Mouse (Mus musculus): Measurements from ENCODE around the gene Iqsec2.

Iqsec2 gene

GRCm38 (mm10) chrX:152143941-152144741 lies at the start of gene Iqsec2:
Gene Iqsec2 (plus strand): TSS chrX:152144268.
- DNase-seq (ENCODE audit: low spot score in 2 of 2) = peak in 1 of 2 experiments; percentile 12

DNA sequence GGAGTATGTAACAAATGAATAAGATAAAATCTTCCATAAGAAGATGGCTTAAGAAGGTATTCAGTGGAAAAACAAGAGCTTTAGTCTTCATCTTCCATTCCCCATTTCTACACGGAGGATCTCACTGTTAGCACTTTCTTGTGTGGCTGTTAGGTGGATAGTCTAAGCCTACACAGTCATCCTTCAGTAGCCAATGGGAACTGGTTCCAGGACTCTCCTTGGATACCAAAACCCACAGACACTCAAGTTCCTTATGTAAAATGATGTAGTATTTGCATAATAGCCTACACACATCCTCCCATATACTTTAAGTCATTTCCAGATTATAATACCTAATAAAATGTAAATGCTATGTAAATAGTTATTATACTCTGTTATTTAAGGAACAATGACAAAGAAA lies 46.5 kb upstream of the Iqsec2 start:
- DNase-seq (ENCODE audit: low spot score in 2 of 2) = no peak

- DNase-seq (ENCODE audit: low spot score in 2 of 2) = no peak
These were observed 22.4 kb upstream of the Iqsec2 start for GRCm38 (mm10) chrX:152121687-152122086.

- no peak for DNase-seq (ENCODE audit: low spot score in 2 of 2)
These were observed 13.3 kb upstream of the Iqsec2 start for GRCm38 (mm10) chrX:152130777-152131176.

DNA sequence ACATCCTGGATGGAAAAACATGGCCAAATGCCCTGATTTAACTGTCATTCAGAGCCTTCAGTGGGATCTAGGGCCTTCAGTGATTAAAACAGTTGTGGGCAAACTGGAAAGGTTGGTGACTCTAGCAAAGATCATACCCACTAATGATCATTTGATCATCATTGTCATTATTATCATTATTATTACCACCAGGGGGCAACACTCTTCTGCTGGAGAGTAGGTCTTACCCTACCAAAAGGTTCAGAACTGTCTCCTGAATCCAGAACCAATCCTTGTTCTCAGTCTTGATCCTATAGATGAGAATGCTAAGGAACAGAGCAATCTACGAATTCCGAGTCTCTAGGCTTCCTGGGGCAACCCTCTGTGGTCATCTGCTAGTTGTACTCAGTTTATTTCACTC lies 12.0 kb upstream of the Iqsec2 start:
- DNase-seq (ENCODE audit: low spot score in 2 of 2) = no peak

DNA sequence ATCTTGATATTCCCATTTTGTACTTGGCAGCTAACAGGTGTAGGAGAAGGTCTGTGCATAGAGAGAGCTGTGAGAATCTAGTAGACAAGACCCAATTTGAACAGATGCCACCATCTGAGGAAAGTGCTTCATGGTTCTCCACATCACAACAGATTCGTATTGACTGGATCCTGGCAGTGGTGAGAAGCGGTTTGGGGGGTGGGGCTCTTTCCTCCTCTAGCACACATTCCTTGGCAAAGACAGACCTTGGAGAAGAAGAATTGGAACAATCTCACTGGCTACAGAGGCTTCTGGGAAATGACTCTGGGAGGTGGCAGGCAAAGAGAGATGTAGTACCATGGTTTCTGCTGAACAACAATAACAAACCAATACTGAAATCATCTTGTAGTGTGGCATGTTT lies 8.9 kb upstream of the Iqsec2 start:
- DNase-seq (ENCODE audit: low spot score in 2 of 2) = no peak

DNA sequence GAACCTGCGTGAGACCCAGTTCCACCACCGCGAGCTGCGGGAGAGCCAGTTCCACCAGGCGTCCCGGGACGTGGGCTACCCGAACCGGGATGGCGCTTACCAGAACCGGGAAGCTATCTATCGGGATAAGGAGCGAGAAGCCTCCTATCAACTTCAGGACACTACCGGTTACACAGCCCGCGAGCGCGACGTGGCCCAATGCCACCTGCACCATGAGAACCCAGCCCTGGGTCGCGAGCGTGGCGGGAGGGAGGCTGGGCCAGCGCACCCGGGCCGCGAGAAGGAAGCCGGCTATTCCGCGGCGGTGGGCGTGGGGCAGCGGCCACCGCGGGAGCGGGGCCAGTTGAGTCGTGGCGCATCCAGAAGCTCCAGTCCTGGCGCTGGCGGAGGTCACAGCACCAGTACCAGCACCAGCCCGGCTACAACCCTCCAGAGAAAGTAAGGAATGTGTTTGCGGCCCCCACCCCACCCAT lies 710 bp downstream of the Iqsec2 start:
- DNase-seq (ENCODE audit: low spot score in 2 of 2) = no peak

- no peak for DNase-seq (ENCODE audit: low spot score in 2 of 2)
These were observed 2.1 kb downstream of the Iqsec2 start for GRCm38 (mm10) chrX:152146150-152146549.

DNA sequence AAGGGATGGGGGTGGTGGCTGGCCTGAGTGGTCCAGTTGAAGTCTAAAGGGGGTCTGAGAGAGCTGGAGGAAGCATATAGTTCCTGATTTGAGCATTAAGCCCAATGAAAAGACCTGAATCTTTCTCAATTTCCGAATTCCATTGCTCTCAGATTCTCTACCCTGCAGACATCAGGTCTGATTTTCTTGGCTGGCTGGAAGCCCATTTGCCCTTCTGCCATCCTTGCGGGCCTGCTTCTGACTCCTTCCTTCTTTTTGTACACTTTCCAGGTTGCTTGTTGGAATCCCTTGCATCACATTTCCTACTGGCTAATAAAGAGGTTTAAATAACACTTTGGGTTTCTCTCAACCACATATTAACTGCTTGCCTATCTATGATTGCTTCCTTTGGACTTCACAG lies 2.6 kb downstream of the Iqsec2 start:
- no peak for DNase-seq (ENCODE audit: low spot score in 2 of 2)

- peak in 1 of 2 experiments; percentile 56 for DNase-seq (ENCODE audit: low spot score in 2 of 2)
These were observed 3.5 kb downstream of the Iqsec2 start for GRCm38 (mm10) chrX:152147451-152148116.

DNA sequence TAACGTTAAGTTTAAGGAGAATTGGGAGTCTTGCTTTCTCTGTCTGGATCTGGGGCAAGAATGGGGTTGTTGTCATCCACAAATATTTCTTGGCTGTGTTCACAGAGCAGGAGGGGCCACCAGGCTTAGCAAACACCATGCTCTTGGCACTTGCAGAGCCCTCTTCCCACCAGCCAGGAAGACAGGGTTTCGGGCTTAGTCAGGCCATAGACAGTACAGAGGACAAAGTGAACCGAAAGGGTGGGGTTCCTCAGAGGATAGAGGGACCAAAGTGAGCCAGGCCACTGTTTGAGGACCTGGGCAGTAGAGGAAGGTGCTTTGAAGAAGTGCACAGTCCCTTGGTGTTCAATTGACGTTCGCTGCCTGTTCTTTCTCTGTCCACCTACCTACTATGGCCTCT lies 4.6 kb downstream of the Iqsec2 start:
- DNase-seq (ENCODE audit: low spot score in 2 of 2) = no peak

DNA sequence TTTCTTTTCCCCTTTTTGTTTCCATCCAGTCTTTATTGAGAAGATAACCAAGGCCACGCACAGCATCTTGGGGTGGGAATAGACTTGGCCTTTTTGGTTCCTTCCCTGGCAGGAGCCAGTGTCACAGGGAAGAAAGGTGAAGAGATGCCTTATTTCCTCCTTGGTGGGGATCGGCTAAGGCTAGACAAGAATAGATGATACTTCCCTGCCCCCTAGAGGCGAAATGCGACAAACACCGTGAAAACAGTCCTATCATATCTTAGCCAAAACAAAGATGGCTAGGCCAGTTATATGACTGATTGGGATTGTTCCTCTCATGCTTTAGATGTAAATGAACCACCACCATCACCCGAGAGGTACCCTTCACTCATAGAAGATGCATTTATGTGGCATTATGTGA lies 7.6 kb downstream of the Iqsec2 start:
- DNase-seq (ENCODE audit: low spot score in 2 of 2) = peak in 1 of 2 experiments; percentile 61

DNA sequence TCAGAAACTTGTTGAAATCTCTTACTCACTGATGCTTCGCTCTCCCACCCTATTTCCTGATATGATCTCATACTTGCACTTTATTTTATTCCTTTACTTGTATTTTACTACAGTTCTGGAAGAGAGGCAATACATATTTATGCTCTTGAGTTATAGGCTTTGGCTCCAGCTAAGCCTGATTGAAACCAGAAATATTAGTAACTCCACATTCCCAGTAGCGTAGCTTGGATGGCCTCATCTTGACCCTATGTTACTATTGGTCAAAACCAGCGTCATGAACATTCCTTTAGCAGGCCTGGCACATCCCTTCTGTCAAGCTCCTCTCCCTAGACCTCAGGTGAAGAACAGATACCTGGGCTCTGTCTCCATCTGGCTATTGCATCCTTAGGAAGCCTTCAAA lies 14.2 kb downstream of the Iqsec2 start:
- DNase-seq (ENCODE audit: low spot score in 2 of 2) = no peak

GRCm38 (mm10) chrX:152161404-152161803 lies 17.3 kb downstream of the Iqsec2 start:
- DNase-seq (ENCODE audit: low spot score in 2 of 2) = no peak

DNA sequence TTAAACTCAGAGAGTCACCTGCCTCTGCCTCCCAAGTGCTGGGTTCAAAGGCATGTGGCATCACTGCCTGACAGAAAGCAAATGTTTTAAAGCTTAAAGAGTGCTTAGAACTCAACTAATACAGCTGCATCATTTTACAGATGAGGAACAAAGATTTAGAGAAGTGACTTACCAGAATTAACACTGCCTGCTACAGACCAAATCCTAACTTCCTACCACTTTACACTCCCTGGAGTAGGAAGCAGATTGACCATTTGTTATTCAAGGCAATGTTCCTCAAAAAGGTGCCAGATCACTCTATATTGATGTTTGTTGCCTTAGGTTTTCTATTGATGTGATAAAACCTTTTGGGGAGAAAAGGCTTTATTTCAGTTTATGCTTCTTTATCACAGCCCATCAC lies 20.0 kb downstream of the Iqsec2 start:
- no peak for DNase-seq (ENCODE audit: low spot score in 2 of 2)

DNA sequence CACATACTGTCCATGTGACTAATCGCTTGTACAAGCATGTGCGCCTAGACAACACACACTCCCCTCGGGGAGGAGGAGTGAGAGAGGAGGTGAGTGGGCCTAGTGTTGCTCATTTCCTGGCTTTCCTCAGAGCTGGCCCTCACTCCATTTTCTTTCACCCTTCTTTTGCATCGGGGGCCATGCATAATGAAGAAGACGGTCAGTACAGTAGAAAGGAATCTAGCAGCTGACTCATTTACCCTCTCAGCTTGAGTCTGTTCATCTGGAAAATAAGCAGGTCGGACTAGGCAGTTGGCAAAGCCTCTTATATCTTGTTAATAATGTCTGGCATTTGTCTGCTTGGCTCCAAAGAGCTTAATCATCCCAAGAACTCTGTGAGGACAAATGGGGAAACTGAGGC lies 22.1 kb downstream of the Iqsec2 start:
- no peak for DNase-seq (ENCODE audit: low spot score in 2 of 2)

DNA sequence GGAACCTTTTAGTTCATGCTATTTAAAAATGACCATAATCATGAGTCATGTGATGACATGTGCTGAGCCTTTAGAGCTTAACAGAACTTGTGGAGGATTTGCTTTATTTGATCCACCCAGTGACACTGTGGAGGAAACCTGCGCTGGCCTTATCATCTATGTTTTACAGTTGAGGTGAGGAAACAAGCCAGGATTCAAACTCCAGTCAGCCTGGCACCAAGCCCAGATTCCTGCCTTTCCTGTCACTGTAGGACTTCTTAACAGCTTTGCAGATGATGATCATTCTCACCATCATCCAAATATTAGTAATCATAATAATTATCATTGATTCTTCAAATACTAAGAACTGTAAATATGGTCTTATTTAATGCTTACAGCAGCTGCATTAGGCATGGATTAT lies 24.5 kb downstream of the Iqsec2 start:
- DNase-seq (ENCODE audit: low spot score in 2 of 2) = no peak

GRCm38 (mm10) chrX:152171041-152172026 lies 27.3 kb downstream of the Iqsec2 start:
- DNase-seq (ENCODE audit: low spot score in 2 of 2) = no peak

- DNase-seq (ENCODE audit: low spot score in 2 of 2) = peak in 1 of 2 experiments; percentile 13
These were observed 28.4 kb downstream of the Iqsec2 start for GRCm38 (mm10) chrX:152172487-152172935.

- peak in 1 of 2 experiments; percentile 42 for DNase-seq (ENCODE audit: low spot score in 2 of 2)
These were observed 31.2 kb downstream of the Iqsec2 start for GRCm38 (mm10) chrX:152175284-152175683.

DNA sequence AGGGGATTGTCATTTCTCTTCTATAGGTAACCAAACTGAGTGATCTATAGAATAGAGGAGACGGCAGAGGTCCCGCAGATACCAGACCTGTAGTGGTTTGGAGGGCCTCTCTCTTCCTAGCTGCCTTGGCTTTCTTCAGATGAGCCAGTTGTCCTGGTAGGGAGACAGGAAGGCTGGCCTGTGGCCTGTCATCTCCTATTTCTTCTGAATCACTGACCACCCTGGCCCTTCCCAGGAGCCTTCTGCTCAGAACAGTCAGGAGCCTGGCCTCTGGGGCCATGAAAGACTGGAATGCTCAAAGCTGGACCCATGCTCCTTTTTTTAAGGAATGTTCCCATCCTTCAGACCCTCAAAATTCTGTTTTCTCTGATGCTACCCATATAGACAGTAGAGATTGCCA lies 33.8 kb downstream of the Iqsec2 start:
- no peak for DNase-seq (ENCODE audit: low spot score in 2 of 2)
